Mouse (Mus musculus) MEL (cell line): Measurements from ENCODE around the gene P3h2. TPM values are rescaled to one million over a fixed set of nuclear protein-coding genes. Genes with fewer than 3 reads are reported as not detected.

Experiments used
- DNase-seq: peaks from one replicate; pipeline ENCODE4 v3.0.0; 2011; ENCODE audit warnings: low read depth, low spot score
- H3K27ac ChIP-seq: 2 replicates; pipeline ENCODE4 v1.5.1; 2012; ENCODE audit warnings: low read depth, mild to moderate bottlenecking, control low read depth, low read length, moderate library complexity; ENCODE audit not compliant: control insufficient read depth
- H3K27me3 ChIP-seq, 2 experiments: fragments of 150-350 bp in 1 of 2; sonication (generic) in 1 of 2; 2 replicates each; pipeline ENCODE4 v1.6.1; 2012; ENCODE audit warnings: low read length in 2 of 2, mild to moderate bottlenecking in 2 of 2, improper control_type of control experiment in 1 of 2, moderate library complexity in 1 of 2; ENCODE audit not compliant: insufficient read depth in 2 of 2, control insufficient read depth in 1 of 2
- H3K36me3 ChIP-seq, 2 experiments: 2 replicates each; pipeline ENCODE4 v1.6.1; 2012 to 2014; ENCODE audit warnings: low read length in 2 of 2, improper control_type of control experiment in 1 of 2, inconsistent platforms in 1 of 2, mild to moderate bottlenecking in 1 of 2; ENCODE audit not compliant: insufficient read depth in 2 of 2, control insufficient read depth in 1 of 2
- H3K4me1 ChIP-seq, 2 experiments: fragments of 150-350 bp in 1 of 2; sonication (generic) in 1 of 2; 2 replicates each; pipeline ENCODE4 v1.6.1; 2012; ENCODE audit warnings: low read length in 2 of 2, improper control_type of control experiment in 1 of 2, mild to moderate bottlenecking in 1 of 2; ENCODE audit not compliant: insufficient read depth in 2 of 2, control insufficient read depth in 1 of 2
- H3K4me3 ChIP-seq, 2 experiments: fragments of 150-350 bp in 1 of 2; sonication (generic) in 1 of 2; 2 replicates each; pipeline ENCODE4 v1.5.1; 2012; ENCODE audit warnings: low read depth in 2 of 2, low read length in 2 of 2, mild to moderate bottlenecking in 2 of 2, moderate library complexity in 2 of 2, control low read depth in 1 of 2, improper control_type of control experiment in 1 of 2; ENCODE audit not compliant: control insufficient read depth in 1 of 2, insufficient read depth in 1 of 2
- H3K79me2 ChIP-seq: 2 replicates; pipeline ENCODE4 v1.6.1; 2012; ENCODE audit warnings: mild to moderate bottlenecking, low read length, moderate library complexity; ENCODE audit not compliant: control insufficient read depth, poor library complexity, insufficient read depth
- H3K9ac ChIP-seq: 2 replicates; pipeline ENCODE4 v1.6.1; 2012; ENCODE audit warnings: low read depth, mild to moderate bottlenecking, control low read depth, low read length, moderate library complexity; ENCODE audit not compliant: control insufficient read depth, poor library complexity, severe bottlenecking
- H3K9me3 ChIP-seq: fragments of 150-350 bp; sonication (generic); replicated peaks from 2 replicates; pipeline ENCODE4 v1.6.1; 2012; ENCODE audit warnings: mild to moderate bottlenecking, low read length, improper control_type of control experiment, moderate library complexity; ENCODE audit not compliant: insufficient read depth
- CHD2 ChIP-seq: IDR thresholded peaks from 2 replicates; pipeline ENCODE4 v1.6.1; 2011; ENCODE audit warnings: low read length, improper control_type of control experiment
- E2F4 ChIP-seq: IDR thresholded peaks from 2 replicates; pipeline ENCODE4 v1.6.1; 2011; ENCODE audit warnings: low read depth, low read length, improper control_type of control experiment, borderline replicate concordance
- ELF1 ChIP-seq: IDR thresholded peaks from 2 replicates; pipeline ENCODE4 v1.6.1; 2014; ENCODE audit warnings: low read depth, mild to moderate bottlenecking, inconsistent platforms, low read length, improper control_type of control experiment, moderate library complexity
- EP300 ChIP-seq, 2 experiments: IDR thresholded peaks; 2 replicates each; pipeline ENCODE4 v1.6.1; 2011; ENCODE audit warnings: improper control_type of control experiment in 2 of 2, low read length in 2 of 2, low read depth in 1 of 2, mild to moderate bottlenecking in 1 of 2
- ETS1 ChIP-seq: IDR thresholded peaks from 2 replicates; pipeline ENCODE4 v1.6.1; 2012; ENCODE audit warnings: low read depth, mild to moderate bottlenecking, inconsistent platforms, low read length, improper control_type of control experiment, moderate library complexity
- GABPA ChIP-seq: IDR thresholded peaks from 2 replicates; pipeline ENCODE4 v1.6.1; 2012; ENCODE audit warnings: low read depth, mild to moderate bottlenecking, inconsistent platforms, low read length, improper control_type of control experiment, moderate library complexity
- GATA1 ChIP-seq: IDR thresholded peaks from 2 replicates; pipeline ENCODE4 v1.6.1; 2011; ENCODE audit warnings: low read depth, low read length, improper control_type of control experiment
- HCFC1 ChIP-seq: IDR thresholded peaks from 2 replicates; pipeline ENCODE4 v1.6.1; 2012; ENCODE audit warnings: low read depth, mild to moderate bottlenecking, inconsistent platforms, low read length, improper control_type of control experiment, moderate library complexity
- JUND ChIP-seq: IDR thresholded peaks from 2 replicates; pipeline ENCODE4 v1.6.1; 2011; ENCODE audit warnings: low read depth, mild to moderate bottlenecking, improper control_type of control experiment, low read length
- MAFK ChIP-seq: IDR thresholded peaks from 2 replicates; pipeline ENCODE4 v1.6.1; 2011; ENCODE audit warnings: low read depth, mild to moderate bottlenecking, low read length, improper control_type of control experiment, borderline replicate concordance
- MEF2A ChIP-seq: IDR thresholded peaks from 2 replicates; pipeline ENCODE4 v1.6.1; 2014; ENCODE audit warnings: low read depth, mild to moderate bottlenecking, inconsistent platforms, low read length, improper control_type of control experiment; ENCODE audit not compliant: poor library complexity, insufficient replicate concordance, severe bottlenecking; ENCODE audit errors: extremely low read depth
- NELFE ChIP-seq: IDR thresholded peaks from 2 replicates; pipeline ENCODE4 v1.6.1; 2011; ENCODE audit warnings: low read depth, low read length, improper control_type of control experiment
- POLR2A ChIP-seq, 2 experiments: IDR thresholded peaks; 2 replicates each; pipeline ENCODE4 v1.6.1; 2011 to 2012; ENCODE audit warnings: low read length in 2 of 2, mild to moderate bottlenecking in 2 of 2, control low read depth in 1 of 2, improper control_type of control experiment in 1 of 2, low read depth in 1 of 2, moderate library complexity in 1 of 2; ENCODE audit not compliant: control insufficient read depth in 1 of 2, insufficient read depth in 1 of 2, poor library complexity in 1 of 2
- POLR2AphosphoS2 ChIP-seq: IDR thresholded peaks from 2 replicates; pipeline ENCODE4 v1.6.1; 2011; ENCODE audit warnings: low read length, improper control_type of control experiment
- POLR2AphosphoS5 ChIP-seq: IDR thresholded peaks from 2 replicates; pipeline ENCODE4 v1.6.1; 2012; ENCODE audit warnings: low read depth, borderline replicate concordance, mild to moderate bottlenecking, inconsistent platforms, low read length, moderate library complexity, mixed read lengths
- RAD21 ChIP-seq: IDR thresholded peaks from 2 replicates; pipeline ENCODE4 v1.6.1; 2011; ENCODE audit warnings: mild to moderate bottlenecking, low read depth, low read length, improper control_type of control experiment
- SIN3A ChIP-seq: IDR thresholded peaks from 2 replicates; pipeline ENCODE4 v1.6.1; 2012; ENCODE audit warnings: low read length, improper control_type of control experiment, inconsistent platforms
- SMC3 ChIP-seq: IDR thresholded peaks from 2 replicates; pipeline ENCODE4 v1.6.1; 2011; ENCODE audit warnings: low read depth, low read length, improper control_type of control experiment
- TAL1 ChIP-seq: IDR thresholded peaks from 2 replicates; pipeline ENCODE4 v1.6.1; 2012; ENCODE audit warnings: mild to moderate bottlenecking, inconsistent platforms, low read length, moderate library complexity, mixed read lengths
- TBP ChIP-seq: IDR thresholded peaks from 2 replicates; pipeline ENCODE4 v1.8.0; 2011; ENCODE audit warnings: low read depth, low read length, improper control_type of control experiment
- TCF12 ChIP-seq: IDR thresholded peaks from 2 replicates; pipeline ENCODE4 v1.6.1; 2014; ENCODE audit warnings: low read depth, mild to moderate bottlenecking, inconsistent platforms, low read length, improper control_type of control experiment, moderate library complexity
- USF1 ChIP-seq: IDR thresholded peaks from 2 replicates; pipeline ENCODE4 v1.6.1; 2014; ENCODE audit warnings: low read depth, mild to moderate bottlenecking, inconsistent platforms, low read length, improper control_type of control experiment, moderate library complexity
- USF2 ChIP-seq, 2 experiments: IDR thresholded peaks; 2 replicates each; pipeline ENCODE4 v1.6.1; 2011 to 2012; ENCODE audit warnings: improper control_type of control experiment in 2 of 2, low read length in 2 of 2, borderline replicate concordance in 1 of 2, inconsistent platforms in 1 of 2, low read depth in 1 of 2, mild to moderate bottlenecking in 1 of 2; ENCODE audit not compliant: insufficient read depth in 1 of 2
- ZKSCAN1 ChIP-seq: IDR thresholded peaks from 2 replicates; pipeline ENCODE4 v1.6.1; 2012; ENCODE audit warnings: low read depth, mild to moderate bottlenecking, inconsistent platforms, low read length, improper control_type of control experiment, moderate library complexity
- ZMIZ1 ChIP-seq: IDR thresholded peaks from 2 replicates; pipeline ENCODE4 v1.6.1; 2012; ENCODE audit warnings: low read depth, mild to moderate bottlenecking, inconsistent platforms, low read length, improper control_type of control experiment, moderate library complexity
- ZNF384 ChIP-seq: IDR thresholded peaks from 2 replicates; pipeline ENCODE4 v1.6.1; 2012; ENCODE audit warnings: low read depth, mild to moderate bottlenecking, inconsistent platforms, low read length, improper control_type of control experiment
- polyA plus RNA-seq, 2 experiments: library from polyadenylated mRNA; stranded (reverse) in 1 of 2; unstranded in 1 of 2; fragments of >175 nt in 1 of 2; fragments of >200 nt in 1 of 2; gene quantifications; 2 replicates each; pipeline versions ENCODE4 v1.2.1 to v1.2.4; 2012; ENCODE audit warnings: low replicate concordance in 2 of 2, low read depth in 1 of 2; ENCODE audit not compliant: insufficient read length in 2 of 2, insufficient read depth in 1 of 2, missing spikeins in 1 of 2
- total RNA-seq: library from RNA; depleted of rRNA; stranded (reverse); fragments of 300-350 nt; gene quantifications from 2 replicates; pipeline ENCODE4 v1.2.3, GENCODE M21; 2012

The P3h2 gene
- total and polyA plus RNA-seq, 3 experiments = not detected

DNA sequence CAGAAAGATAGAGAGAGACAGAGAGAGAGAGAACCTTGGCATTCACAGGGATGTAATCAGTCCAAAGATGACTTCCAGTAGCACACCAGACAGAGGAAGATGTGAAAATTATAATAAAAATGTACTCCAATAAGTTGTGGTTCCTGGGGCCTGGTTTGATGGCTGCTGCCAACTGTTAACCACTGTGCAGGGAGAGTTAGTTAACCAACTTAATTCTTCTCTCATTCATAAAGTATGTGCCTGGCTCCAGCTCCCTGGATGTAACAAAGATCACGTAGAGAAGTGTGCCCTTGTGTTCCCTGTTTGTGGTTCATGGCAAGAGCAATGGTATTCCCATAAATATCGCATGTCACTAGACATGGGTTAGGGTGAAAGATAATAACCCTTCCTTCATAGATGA, 128.4 kb downstream of the P3h2 start:
- Histone ChIP-seq H3K79me2 (no peaks in the 10 kb centered on the region), H3K9ac (no peak overlapping the region), H3K4me3 (no peak overlapping the region), H3K9me3 (no peaks in the 10 kb centered on the region), H3K27me3 (no peaks in the 10 kb centered on the region), H3K27ac (no peak overlapping the region), H3K36me3 (no peaks in the 10 kb centered on the region), H3K4me1 (no peaks in the 10 kb centered on the region)
- DNase-seq = no peak
- no peak for TF ChIP-seq USF1
- no peak for TF ChIP-seq CHD2
- TF ChIP-seq JUND = no peak
- TF ChIP-seq GABPA = no peak
- TF ChIP-seq GATA1 = no peak
- no peak for TF ChIP-seq MAFK
- no peak for TF ChIP-seq MEF2A
- no peak for TF ChIP-seq ELF1
- TF ChIP-seq ZKSCAN1 = no peak
- TF ChIP-seq E2F4 = no peak
- no peak for TF ChIP-seq ETS1
- no peak for TF ChIP-seq ZNF384
- TF ChIP-seq ZMIZ1 = no peak
- TF ChIP-seq TBP = no peak
- no peak for TF ChIP-seq SIN3A
- no peak for TF ChIP-seq HCFC1
- no peak for TF ChIP-seq POLR2A (IDR thresholded peaks at IDR 0.05; ENCODE audit: control insufficient read depth in 1 of 2, insufficient read depth in 1 of 2, low read depth in 1 of 2, low read length in 2 of 2, poor library complexity in 1 of 2)
- no peak for TF ChIP-seq NELFE
- TF ChIP-seq USF2 (IDR thresholded peaks at IDR 0.05; ENCODE audit: borderline replicate concordance in 1 of 2, insufficient read depth in 1 of 2, low read depth in 1 of 2, low read length in 2 of 2) = no peak

DNA sequence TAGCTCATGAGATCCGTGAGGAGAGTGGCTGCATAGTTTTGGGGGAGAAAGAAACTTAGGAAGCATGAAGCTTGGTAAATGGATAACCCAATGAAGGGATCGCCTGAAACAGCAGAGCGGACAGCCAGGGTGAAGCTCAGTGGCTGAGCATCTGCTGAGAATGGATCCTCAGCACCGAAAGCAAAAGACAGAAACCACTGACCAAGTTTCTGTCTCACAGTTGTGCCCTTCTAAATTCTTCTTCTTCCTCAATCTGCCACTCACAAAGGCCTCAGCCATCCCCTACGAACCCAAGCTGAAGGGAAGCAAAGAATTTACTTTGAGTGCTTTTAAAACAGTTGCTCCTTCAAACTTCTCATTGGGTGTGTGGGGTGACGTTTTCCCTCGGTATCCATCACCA, 134.3 kb downstream of the P3h2 start:
- Histone ChIP-seq H3K27me3 (no peaks in the 10 kb centered on the region; a peak in 1 of 4 replicates), H3K9me3 (no peaks in the 10 kb centered on the region), H3K4me1 (no peaks in the 10 kb centered on the region), H3K4me3 (no peak overlapping the region), H3K27ac (no peak overlapping the region), H3K9ac (no peak overlapping the region), H3K79me2 (no peaks in the 10 kb centered on the region), H3K36me3 (no peaks in the 10 kb centered on the region)
- no peak for DNase-seq
- no peak for TF ChIP-seq MAFK
- TF ChIP-seq RAD21 = no peak
- TF ChIP-seq TBP = no peak
- no peak for TF ChIP-seq SIN3A
- no peak for TF ChIP-seq ZMIZ1
- TF ChIP-seq EP300 (IDR thresholded peaks at IDR 0.05; ENCODE audit: low read depth in 1 of 2, low read length in 2 of 2) = no peak
- no peak for TF ChIP-seq TCF12
- TF ChIP-seq USF1 = no peak
- TF ChIP-seq HCFC1 = no peak
- TF ChIP-seq POLR2AphosphoS5 = no peak
- no peak for TF ChIP-seq SMC3
- no peak for TF ChIP-seq POLR2AphosphoS2
- no peak for TF ChIP-seq TAL1
- TF ChIP-seq ETS1 = no peak
- TF ChIP-seq CHD2 = no peak
- TF ChIP-seq E2F4 = no peak
- TF ChIP-seq GABPA = no peak
